Mouse (Mus musculus): Measurements from ENCODE around the gene Ap2a2. TPM values are rescaled to one million over a fixed set of nuclear protein-coding genes. Genes with fewer than 3 reads are reported as not detected.

The Ap2a2 gene
- total RNA-seq, 1 experiment: 103 TPM

GRCm38 (mm10) chr7:141570625-141571295, 8.8 kb downstream of the Ap2a2 start:
- in situ Hi-C loops (cut with MboI; ENCODE audit: low sequenced_read_pairs in 2 of 2, unreplicated experiment in 2 of 2): no loop called here
- Histone ChIP-seq H3K9ac (ENCODE audit: insufficient read depth, low read depth, low read length, poor library complexity, severe bottlenecking) (no peak overlapping the region), H3K27ac (ENCODE audit: insufficient read depth, low read depth, low read length, poor library complexity, severe bottlenecking) (peak overlapping the region; percentile 43; the same call in 1 of the 2 replicates), H3K4me1 (ENCODE audit: control insufficient read depth in 2 of 2, insufficient read depth in 2 of 2, low read length in 2 of 2, poor library complexity in 1 of 2) (peaks cover 3 to 23% of the 10 kb centered on the region in 2 experiments; a peak in 2 of 4 replicates), H3K4me3 (ENCODE audit: insufficient read depth in 1 of 2, low read depth in 1 of 2, low read length in 2 of 2, poor library complexity in 1 of 2, severe bottlenecking in 1 of 2) (no peak overlapping the region), H3K9me3 (ENCODE audit: control insufficient read depth, insufficient read depth, low read depth, low read length) (no peaks in the 10 kb centered on the region), H3K36me3 (ENCODE audit: control insufficient read depth, insufficient read depth, low read length, poor library complexity, severe bottlenecking) (no peaks in the 10 kb centered on the region)
- TF ChIP-seq ZC3H11A (IDR thresholded peaks at IDR 0.05; ENCODE audit: borderline replicate concordance, low read depth, low read length) (no peak), ZNF384 (IDR thresholded peaks at IDR 0.05; ENCODE audit: low read depth, low read length) (no peak), CHD2 (IDR thresholded peaks at IDR 0.05; ENCODE audit: low read depth, low read length) (no peak), HCFC1 (IDR thresholded peaks at IDR 0.05; ENCODE audit: borderline replicate concordance, insufficient read depth, low read length) (no peak), MAFK (IDR thresholded peaks at IDR 0.05; ENCODE audit: insufficient read depth, low read depth, low read length) (no peak)
- DNase-seq (ENCODE audit: low read depth, low spot score): no peak

GRCm38 (mm10) chr7:141574041-141574440, 12.1 kb downstream of the Ap2a2 start:
- no peak overlapping the region for H3K27ac ChIP-seq (ENCODE audit: insufficient read depth, low read depth, low read length, poor library complexity, severe bottlenecking)
- in situ Hi-C loops (cut with MboI; ENCODE audit: low sequenced_read_pairs in 2 of 2, unreplicated experiment in 2 of 2): no loop called here

GRCm38 (mm10) chr7:141575481-141575880, 13.5 kb downstream of the Ap2a2 start:
- no peak overlapping the region for H3K9ac ChIP-seq (ENCODE audit: insufficient read depth, low read depth, low read length, poor library complexity, severe bottlenecking)
- H3K4me1 ChIP-seq (ENCODE audit: control insufficient read depth in 2 of 2, insufficient read depth in 2 of 2, low read length in 2 of 2, poor library complexity in 1 of 2): peaks cover 2 to 26% of the 10 kb centered on the region in 2 experiments; a peak in 2 of 4 replicates
- in situ Hi-C loops (cut with MboI; ENCODE audit: low sequenced_read_pairs in 2 of 2, unreplicated experiment in 2 of 2): no loop called here
- no peak for DNase-seq (ENCODE audit: low read depth, low spot score)
- no peak overlapping the region for H3K4me3 ChIP-seq (ENCODE audit: insufficient read depth in 1 of 2, low read depth in 1 of 2, low read length in 2 of 2, poor library complexity in 1 of 2, severe bottlenecking in 1 of 2)
- no peak overlapping the region for H3K27ac ChIP-seq (ENCODE audit: insufficient read depth, low read depth, low read length, poor library complexity, severe bottlenecking)
- TF ChIP-seq HCFC1 (IDR thresholded peaks at IDR 0.05; ENCODE audit: borderline replicate concordance, insufficient read depth, low read length) (no peak), ZC3H11A (IDR thresholded peaks at IDR 0.05; ENCODE audit: borderline replicate concordance, low read depth, low read length) (no peak), MAFK (IDR thresholded peaks at IDR 0.05; ENCODE audit: insufficient read depth, low read depth, low read length) (no peak), CHD2 (IDR thresholded peaks at IDR 0.05; ENCODE audit: low read depth, low read length) (no peak), ZNF384 (IDR thresholded peaks at IDR 0.05; ENCODE audit: low read depth, low read length) (no peak)
- H3K9me3 ChIP-seq (ENCODE audit: control insufficient read depth, insufficient read depth, low read depth, low read length): no peaks in the 10 kb centered on the region
- H3K36me3 ChIP-seq (ENCODE audit: control insufficient read depth, insufficient read depth, low read length, poor library complexity, severe bottlenecking): peaks cover 1% of the 10 kb centered on the region; the same call in 1 of the 2 replicates

More at GRCm38 (mm10) chr7:141574041-141574440, 12.1 kb downstream of the Ap2a2 start:
- DNase-seq (ENCODE audit: low read depth, low spot score): no peak
- no peak overlapping the region for H3K4me3 ChIP-seq (ENCODE audit: insufficient read depth in 1 of 2, low read depth in 1 of 2, low read length in 2 of 2, poor library complexity in 1 of 2, severe bottlenecking in 1 of 2)
- no peak overlapping the region for H3K9ac ChIP-seq (ENCODE audit: insufficient read depth, low read depth, low read length, poor library complexity, severe bottlenecking)
- no peak for TF ChIP-seq HCFC1 (IDR thresholded peaks at IDR 0.05; ENCODE audit: borderline replicate concordance, insufficient read depth, low read length)
- no peak for TF ChIP-seq MAFK (IDR thresholded peaks at IDR 0.05; ENCODE audit: insufficient read depth, low read depth, low read length)
- peaks cover 5 to 30% of the 10 kb centered on the region in 2 experiments; a peak in 3 of 4 replicates for H3K4me1 ChIP-seq (ENCODE audit: control insufficient read depth in 2 of 2, insufficient read depth in 2 of 2, low read length in 2 of 2, poor library complexity in 1 of 2)
- H3K36me3 ChIP-seq (ENCODE audit: control insufficient read depth, insufficient read depth, low read length, poor library complexity, severe bottlenecking): no peaks in the 10 kb centered on the region
- H3K9me3 ChIP-seq (ENCODE audit: control insufficient read depth, insufficient read depth, low read depth, low read length): no peaks in the 10 kb centered on the region

- Histone ChIP-seq H3K9ac (ENCODE audit: insufficient read depth, low read depth, low read length, poor library complexity, severe bottlenecking) (no peak overlapping the region; the same call in 1 of the 2 replicates), H3K4me3 (ENCODE audit: insufficient read depth in 1 of 2, low read depth in 1 of 2, low read length in 2 of 2, poor library complexity in 1 of 2, severe bottlenecking in 1 of 2) (no peak overlapping the region), H3K36me3 (ENCODE audit: control insufficient read depth, insufficient read depth, low read length, poor library complexity, severe bottlenecking) (peaks cover 1% of the 10 kb centered on the region; the same call in 1 of the 2 replicates), H3K27ac (ENCODE audit: insufficient read depth, low read depth, low read length, poor library complexity, severe bottlenecking) (no peak overlapping the region), H3K4me1 (ENCODE audit: control insufficient read depth in 2 of 2, insufficient read depth in 2 of 2, low read length in 2 of 2, poor library complexity in 1 of 2) (peaks cover 2 to 23% of the 10 kb centered on the region in 2 experiments; a peak in 2 of 4 replicates), H3K9me3 (ENCODE audit: control insufficient read depth, insufficient read depth, low read depth, low read length) (no peaks in the 10 kb centered on the region)
- DNase-seq (ENCODE audit: low read depth, low spot score): no peak
- in situ Hi-C loops (cut with MboI; ENCODE audit: low sequenced_read_pairs in 2 of 2, unreplicated experiment in 2 of 2): no loop called here
- TF ChIP-seq CHD2 (IDR thresholded peaks at IDR 0.05; ENCODE audit: low read depth, low read length) (no peak), HCFC1 (IDR thresholded peaks at IDR 0.05; ENCODE audit: borderline replicate concordance, insufficient read depth, low read length) (no peak), ZNF384 (IDR thresholded peaks at IDR 0.05; ENCODE audit: low read depth, low read length) (no peak), MAFK (IDR thresholded peaks at IDR 0.05; ENCODE audit: insufficient read depth, low read depth, low read length) (no peak)
Measured at GRCm38 (mm10) chr7:141577801-141578200, 15.8 kb downstream of the Ap2a2 start.

All from ES-E14 (cell line).